Mouse (Mus musculus): ENCODE results near the gene Cpsf2. TPM values are rescaled to one million over a fixed set of nuclear protein-coding genes. Genes with fewer than 3 reads are reported as not detected.
"Not testable (repeated sequence)": the region's sequence is repeated elsewhere in the genome, so short reads cannot be mapped to it uniquely, and the experiment has no call there.

Cpsf2 gene
- polyA plus RNA-seq, 1 experiment from 2014 or later: 26.2 TPM

- 89% methylated on average over 5 of the region's 5 CpGs for WGBS
- H3K27ac ChIP-seq (ENCODE audit: poor library complexity, severe bottlenecking); H3K27me3 ChIP-seq (replicated peaks); H3K9ac ChIP-seq; H3K9me3 ChIP-seq (replicated peaks); H3K36me3 ChIP-seq; ATAC-seq (ENCODE audit: insufficient number of reproducible peaks, low FRiP score): not testable (repeated sequence)
- 0 out of 2 replicates have a peak overlapping the region, but pooled peaks have one; percentile 82 for H3K4me3 ChIP-seq
- peak overlapping the region; percentile 45 for H3K4me2 ChIP-seq
- H3K4me1 ChIP-seq (replicated peaks): peaks cover 12% of the 10 kb centered on the region
Measured at GRCm38 (mm10) chr12:101958960-101959780, 16.6 kb upstream of the Cpsf2 start.

- WGBS: 96% methylated on average over 2 of the region's 2 CpGs
- H3K4me3 ChIP-seq: no peak overlapping the region
Measured at GRCm38 (mm10) chr12:101971311-101971710, 4.5 kb upstream of the Cpsf2 start.

GRCm38 (mm10) chr12:101972230-101972629 lies 3.6 kb upstream of the Cpsf2 start:
- no peak for ATAC-seq (ENCODE audit: insufficient number of reproducible peaks, low FRiP score)
- Histone ChIP-seq H3K4me2 (no peak overlapping the region), H3K9me3 (replicated peaks) (no peaks in the 10 kb centered on the region), H3K9ac (no peak overlapping the region), H3K36me3 (peaks cover 33% of the 10 kb centered on the region), H3K27ac (ENCODE audit: poor library complexity, severe bottlenecking) (no peak overlapping the region), H3K4me1 (replicated peaks) (peaks cover 8% of the 10 kb centered on the region), H3K27me3 (replicated peaks) (no peaks in the 10 kb centered on the region), H3K4me3 (no peak overlapping the region)
- 97% methylated on average over 3 of the region's 3 CpGs for WGBS

More at GRCm38 (mm10) chr12:101971311-101971710, 4.5 kb upstream of the Cpsf2 start:
- Histone ChIP-seq H3K36me3 (peaks cover 40% of the 10 kb centered on the region), H3K9ac (no peak overlapping the region), H3K27ac (ENCODE audit: poor library complexity, severe bottlenecking) (no peak overlapping the region), H3K27me3 (replicated peaks) (no peaks in the 10 kb centered on the region), H3K4me1 (replicated peaks) (no peaks in the 10 kb centered on the region), H3K4me2 (no peak overlapping the region), H3K9me3 (replicated peaks) (no peaks in the 10 kb centered on the region)
- ATAC-seq (ENCODE audit: insufficient number of reproducible peaks, low FRiP score): no peak

GRCm38 (mm10) chr12:101974571-101974970 lies 1.2 kb upstream of the Cpsf2 start:
- Histone ChIP-seq H3K27ac (ENCODE audit: poor library complexity, severe bottlenecking) (peak overlapping the region; percentile 95; the same call in 1 of the 2 replicates), H3K9ac (peak overlapping the region; percentile 97), H3K4me1 (replicated peaks) (peaks cover 21% of the 10 kb centered on the region), H3K4me2 (peak overlapping the region; percentile 78), H3K36me3 (peaks cover 16% of the 10 kb centered on the region; the same call in 1 of the 2 replicates), H3K9me3 (replicated peaks) (no peaks in the 10 kb centered on the region), H3K4me3 (peak overlapping the region; percentile 98), H3K27me3 (replicated peaks) (no peaks in the 10 kb centered on the region)
- ATAC-seq (ENCODE audit: insufficient number of reproducible peaks, low FRiP score): no peak
- WGBS: 10% methylated on average over 1 of the region's 1 CpGs

- peak; percentile 30 for ATAC-seq (ENCODE audit: insufficient number of reproducible peaks, low FRiP score)
- WGBS: under 1% methylated on average over 23 of the region's 23 CpGs
- peak overlapping the region; percentile 95 for H3K27ac ChIP-seq (ENCODE audit: poor library complexity, severe bottlenecking)
- H3K4me2 ChIP-seq: peak overlapping the region; percentile 78
- no peaks in the 10 kb centered on the region for H3K27me3 ChIP-seq (replicated peaks)
- peaks cover 27% of the 10 kb centered on the region for H3K4me1 ChIP-seq (replicated peaks)
- no peaks in the 10 kb centered on the region for H3K9me3 ChIP-seq (replicated peaks)
- H3K4me3 ChIP-seq: peak overlapping the region; percentile 98
- peaks cover 16% of the 10 kb centered on the region; the same call in 1 of the 2 replicates for H3K36me3 ChIP-seq
- H3K9ac ChIP-seq: peak overlapping the region; percentile 97
Measured at GRCm38 (mm10) chr12:101975167-101975600, 604 bp upstream of the Cpsf2 start.

GRCm38 (mm10) chr12:101976651-101977403 lies 1.0 kb downstream of the Cpsf2 start:
- no peaks in the 10 kb centered on the region for H3K9me3 ChIP-seq (replicated peaks)
- no peaks in the 10 kb centered on the region for H3K27me3 ChIP-seq (replicated peaks)
- peaks cover 17% of the 10 kb centered on the region for H3K36me3 ChIP-seq
- peak overlapping the region; percentile 97 for H3K9ac ChIP-seq
- H3K4me1 ChIP-seq (replicated peaks): peaks cover 30% of the 10 kb centered on the region
- H3K4me2 ChIP-seq: peak overlapping the region; percentile 78
- peak overlapping the region; percentile 98 for H3K4me3 ChIP-seq
- ATAC-seq (ENCODE audit: insufficient number of reproducible peaks, low FRiP score): no peak
- WGBS: 25% methylated on average over 13 of the region's 13 CpGs
- H3K27ac ChIP-seq (ENCODE audit: poor library complexity, severe bottlenecking): no peak overlapping the region; the same call in 1 of the 2 replicates

- H3K9ac ChIP-seq: 0 out of 2 replicates have a peak overlapping the region, but pooled peaks have one; percentile 97
- H3K4me1 ChIP-seq (replicated peaks): peaks cover 30% of the 10 kb centered on the region
- peak overlapping the region; percentile 98; the same call in 1 of the 2 replicates for H3K4me3 ChIP-seq
- peaks cover 18% of the 10 kb centered on the region for H3K36me3 ChIP-seq
- no peaks in the 10 kb centered on the region for H3K9me3 ChIP-seq (replicated peaks)
- 91% methylated on average over 10 of the region's 10 CpGs for WGBS
- no peak overlapping the region for H3K27ac ChIP-seq (ENCODE audit: poor library complexity, severe bottlenecking)
- ATAC-seq (ENCODE audit: insufficient number of reproducible peaks, low FRiP score): no peak
- no peaks in the 10 kb centered on the region for H3K27me3 ChIP-seq (replicated peaks)
- H3K4me2 ChIP-seq: peak overlapping the region; percentile 78
Measured at GRCm38 (mm10) chr12:101977404-101977915, 1.7 kb downstream of the Cpsf2 start.

- H3K36me3 ChIP-seq: peaks cover 18% of the 10 kb centered on the region
- H3K27me3 ChIP-seq (replicated peaks): no peaks in the 10 kb centered on the region
- ATAC-seq (ENCODE audit: insufficient number of reproducible peaks, low FRiP score): no peak
- no peak overlapping the region for H3K27ac ChIP-seq (ENCODE audit: poor library complexity, severe bottlenecking)
- WGBS: 60% methylated on average over 5 of the region's 5 CpGs
- H3K9me3 ChIP-seq (replicated peaks): no peaks in the 10 kb centered on the region
- H3K4me2 ChIP-seq: no peak overlapping the region
- peaks cover 30% of the 10 kb centered on the region for H3K4me1 ChIP-seq (replicated peaks)
- no peak overlapping the region for H3K9ac ChIP-seq
- H3K4me3 ChIP-seq: no peak overlapping the region
Measured at GRCm38 (mm10) chr12:101978162-101978561, 2.4 kb downstream of the Cpsf2 start.

- peaks cover 30% of the 10 kb centered on the region for H3K4me1 ChIP-seq (replicated peaks)
- no peaks in the 10 kb centered on the region for H3K9me3 ChIP-seq (replicated peaks)
- no peak overlapping the region for H3K4me3 ChIP-seq
- no peak for ATAC-seq (ENCODE audit: insufficient number of reproducible peaks, low FRiP score)
- 79% methylated on average over 1 of the region's 1 CpGs for WGBS
- H3K27ac ChIP-seq (ENCODE audit: poor library complexity, severe bottlenecking): no peak overlapping the region
- no peaks in the 10 kb centered on the region for H3K27me3 ChIP-seq (replicated peaks)
- no peak overlapping the region for H3K4me2 ChIP-seq
- no peak overlapping the region for H3K9ac ChIP-seq
- peaks cover 19% of the 10 kb centered on the region for H3K36me3 ChIP-seq
Measured at GRCm38 (mm10) chr12:101978588-101978987, 2.8 kb downstream of the Cpsf2 start.

- 81% methylated on average over 8 of the region's 8 CpGs for WGBS
- ATAC-seq (ENCODE audit: insufficient number of reproducible peaks, low FRiP score): no peak
Measured at GRCm38 (mm10) chr12:101979213-101979750, 3.5 kb downstream of the Cpsf2 start.

More at GRCm38 (mm10) chr12:101979213-101979750, 3.5 kb downstream of the Cpsf2 start:
- Histone ChIP-seq H3K4me2 (no peak overlapping the region), H3K4me3 (no peak overlapping the region), H3K9me3 (replicated peaks) (no peaks in the 10 kb centered on the region), H3K36me3 (peaks cover 24% of the 10 kb centered on the region), H3K4me1 (replicated peaks) (peaks cover 30% of the 10 kb centered on the region), H3K27ac (ENCODE audit: poor library complexity, severe bottlenecking) (no peak overlapping the region), H3K27me3 (replicated peaks) (no peaks in the 10 kb centered on the region), H3K9ac (no peak overlapping the region)

All from heart, embryonic 12.5 days (tissue).